Mouse (Mus musculus) spleen, postnatal 36 days (tissue): ENCODE measurements around the gene Jsrp1.

Source experiments
- DNase-seq, 2 experiments: peaks; one replicate each; pipeline ENCODE4 v3.0.0; 2022; ENCODE audit warnings: low spot score in 2 of 2, mixed read lengths in 1 of 2

Jsrp1 gene

DNA sequence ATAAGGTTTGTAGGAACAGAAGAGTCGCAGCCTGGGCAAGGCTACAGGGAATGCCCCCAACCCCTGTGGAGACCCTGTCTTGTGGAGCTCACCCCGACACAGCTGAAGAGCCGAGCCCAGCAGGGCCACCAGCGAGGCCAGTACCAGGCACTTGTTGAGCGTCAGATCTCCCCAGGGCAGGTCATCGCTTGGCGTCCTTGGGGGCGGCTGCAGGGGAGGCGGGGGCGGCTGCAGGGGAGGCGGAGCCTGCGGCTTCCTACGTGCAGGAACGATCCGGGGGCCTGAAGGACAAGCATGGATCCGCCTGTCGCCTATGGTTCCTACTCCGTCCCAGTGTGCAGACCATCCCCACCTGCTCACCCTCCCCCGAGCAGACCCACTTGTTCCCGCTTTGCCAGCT is 3.2 kb downstream of the Jsrp1 start:
- no peak for DNase-seq

GRCm38 (mm10) chr10:80808985-80809632 is 4.2 kb downstream of the Jsrp1 start:
- DNase-seq = no peak

GRCm38 (mm10) chr10:80808099-80808984 is 5.0 kb downstream of the Jsrp1 start:
- no peak for DNase-seq

GRCm38 (mm10) chr10:80807057-80807627 is 6.2 kb downstream of the Jsrp1 start:
- DNase-seq = peak; percentile 57 to 62

GRCm38 (mm10) chr10:80806341-80807056 is 6.8 kb downstream of the Jsrp1 start:
- no peak for DNase-seq

- DNase-seq = peak; percentile 53 to 59
These were observed 7.4 kb downstream of the Jsrp1 start for GRCm38 (mm10) chr10:80805925-80806324.

GRCm38 (mm10) chr10:80805322-80805721 is 8.0 kb downstream of the Jsrp1 start:
- DNase-seq = no peak

- DNase-seq = no peak
These were observed 8.4 kb downstream of the Jsrp1 start, which contains the start of gene Amh for GRCm38 (mm10) chr10:80804916-80805315. Gene Amh (plus strand): TSS chr10:80805243.

DNA sequence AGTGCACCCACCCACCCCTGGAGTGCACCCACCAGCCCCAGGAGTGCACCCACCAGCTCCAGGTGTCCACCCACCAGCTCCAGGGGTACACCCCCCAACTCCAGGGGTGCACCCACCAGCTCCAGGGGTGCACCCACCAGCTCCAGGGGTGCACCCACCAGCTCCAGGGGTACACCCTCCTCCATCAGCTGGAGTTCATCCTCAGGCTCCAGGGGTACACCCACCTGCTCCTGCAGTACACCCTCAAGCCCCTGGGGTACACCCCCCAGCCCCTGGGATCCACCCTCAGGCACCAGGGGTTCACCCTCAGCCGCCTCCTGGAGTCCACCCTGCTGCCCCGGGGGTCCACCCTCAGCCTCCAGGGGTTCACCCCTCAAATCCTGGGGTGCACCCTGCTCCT is 9.0 kb downstream of the Jsrp1 start:
- no peak for DNase-seq

DNA sequence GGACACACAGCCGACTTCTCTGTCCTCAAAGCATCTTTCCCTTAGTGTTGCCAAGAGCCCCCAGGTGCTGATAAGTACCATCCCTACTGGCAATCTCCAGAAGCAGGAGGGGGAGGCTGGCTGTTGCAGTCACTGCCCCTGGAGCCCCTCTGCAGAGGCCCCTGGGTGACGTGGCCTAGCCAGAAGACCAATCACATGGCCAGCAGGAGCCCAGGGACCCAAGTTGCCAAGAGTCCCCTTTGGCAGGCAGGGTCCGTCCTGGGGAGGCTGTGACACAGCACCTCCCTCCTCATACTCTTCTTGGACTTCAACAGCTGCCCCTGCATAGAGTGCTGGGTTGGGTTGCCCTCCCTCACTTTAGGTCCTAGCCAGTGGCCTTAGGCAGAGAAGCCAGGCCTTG is 10.3 kb downstream of the Jsrp1 start:
- DNase-seq = no peak

GRCm38 (mm10) chr10:80802204-80802912 is 10.9 kb downstream of the Jsrp1 start:
- DNase-seq = no peak

GRCm38 (mm10) chr10:80799070-80799566 is 14.2 kb downstream of the Jsrp1 start:
- no peak for DNase-seq

GRCm38 (mm10) chr10:80798150-80799006 is 14.9 kb downstream of the Jsrp1 start, which contains the start of the genes Sf3a2 and Plekhj1:
Gene Sf3a2 (plus strand): TSS chr10:80798198.
Gene Plekhj1 (minus strand): TSS chr10:80798626.
- peak; percentile 95 to 96 for DNase-seq

DNA sequence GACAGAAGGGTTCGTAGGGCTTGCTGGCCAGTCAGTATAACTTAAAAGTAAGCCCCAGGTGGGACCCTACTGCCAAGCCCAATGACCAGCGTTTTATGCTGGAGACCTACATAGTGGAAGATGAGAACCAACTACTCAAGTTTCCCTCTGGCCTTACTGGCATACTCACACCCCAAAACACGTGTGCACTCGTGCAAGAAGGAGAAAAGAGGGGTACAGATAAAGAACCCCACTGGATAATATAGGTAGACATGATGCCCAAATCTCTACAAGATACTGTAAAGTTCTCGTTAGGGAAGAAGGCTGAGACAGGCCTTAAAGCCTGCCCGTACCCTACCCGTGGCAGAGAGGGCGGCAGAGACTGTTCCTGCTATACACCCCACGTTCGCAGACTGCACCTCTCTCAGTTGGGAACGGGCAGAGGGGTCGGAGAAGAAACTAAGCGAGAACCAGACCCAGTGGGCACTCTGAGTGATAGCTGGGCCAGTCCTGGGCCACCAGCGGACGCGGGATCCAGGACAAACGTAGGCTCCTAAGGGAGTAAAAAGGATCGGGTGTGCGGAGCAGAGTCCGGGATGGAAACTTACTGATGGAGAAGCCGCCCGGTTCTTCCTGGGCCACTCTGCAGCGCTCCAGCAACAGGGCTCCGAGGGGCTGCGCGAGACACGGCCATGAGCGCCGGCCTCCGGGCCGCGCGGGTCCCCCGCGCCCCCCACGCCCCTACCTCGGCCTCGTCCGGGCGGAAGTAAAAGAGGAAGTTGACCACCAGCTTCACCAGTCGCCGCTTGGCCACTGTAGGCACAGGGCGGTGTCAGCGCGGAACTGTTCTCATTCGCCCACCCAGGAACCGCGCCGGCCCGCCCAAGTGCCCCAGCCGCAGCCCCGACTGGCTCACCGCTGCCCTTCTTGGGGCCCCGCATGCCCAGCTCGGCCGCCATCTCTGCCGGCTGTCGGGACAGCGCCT is 15.8 kb downstream of the Jsrp1 start:
- DNase-seq = no peak

- no peak for DNase-seq
These were observed 16.9 kb downstream of the Jsrp1 start for GRCm38 (mm10) chr10:80796307-80796848.

- DNase-seq = no peak
These were observed 18.5 kb downstream of the Jsrp1 start for GRCm38 (mm10) chr10:80794750-80795149.

DNA sequence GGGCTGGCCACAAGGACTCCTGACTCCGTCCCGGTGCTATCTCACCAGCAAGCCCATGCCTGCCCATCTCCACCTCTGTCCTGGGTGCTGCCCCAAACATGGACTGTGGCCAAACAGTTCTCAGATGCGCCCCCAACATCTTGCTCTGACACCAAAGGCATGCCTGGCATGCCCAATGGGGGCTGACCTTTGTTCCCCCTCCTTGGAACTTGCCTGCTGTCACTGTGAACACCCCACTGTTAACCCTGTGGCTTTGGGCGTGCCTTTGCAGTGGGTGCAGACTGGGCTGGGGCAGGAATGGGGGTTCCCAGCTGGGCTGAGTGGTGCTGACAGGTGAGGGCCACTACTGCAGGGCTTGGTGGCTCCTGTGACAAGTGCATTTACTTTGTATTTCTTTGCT is 19.5 kb downstream of the Jsrp1 start:
- no peak for DNase-seq

- DNase-seq = no peak
These were observed 20.1 kb downstream of the Jsrp1 start for GRCm38 (mm10) chr10:80793033-80793784.
